Mouse (Mus musculus): ENCODE measurements at regions not wholly inside any gene's neighbourhood (a gene's known extent, or its start where the extent isn't known, plus 50 kb on each side); places are given as distances from the start of the nearest gene placed in this dataset.
"Not testable (repeated sequence)": the region's sequence is repeated elsewhere in the genome, so short reads cannot be mapped to it uniquely, and the experiment has no call there.

GRCm38 (mm10) chr14:112218476-112218875 is 543.6 kb downstream of the Slitrk5 start:
- not testable (repeated sequence) for DNase-seq

GRCm38 (mm10) chr14:112230461-112230860 is 555.6 kb downstream of the Slitrk5 start:
- no peak for DNase-seq

- DNase-seq = no peak
Measured at GRCm38 (mm10) chr14:112239529-112239928, 564.6 kb downstream of the Slitrk5 start.

GRCm38 (mm10) chr14:112248165-112248564 is 573.3 kb downstream of the Slitrk5 start:
- DNase-seq = no peak

- DNase-seq = peak; percentile 5 to 31
Measured at GRCm38 (mm10) chr14:112298002-112298777, 623.3 kb downstream of the Slitrk5 start.

- no peak for DNase-seq
Measured at GRCm38 (mm10) chr14:112325602-112326001, 650.7 kb downstream of the Slitrk5 start.
